Mouse (Mus musculus) ovary, adult 18-20 months (tissue): ENCODE results near the gene Cacng7.

Source experiments
- DNase-seq: peaks from one replicate; pipeline ENCODE4 v3.0.0; 2022; ENCODE audit warnings: low spot score, mixed read lengths

The Cacng7 gene

GRCm38 (mm10) chr7:3345301-3345700, 12.5 kb downstream of the Cacng7 start:
- no peak for DNase-seq

GRCm38 (mm10) chr7:3347366-3348287, 14.9 kb downstream of the Cacng7 start:
- no peak for DNase-seq

GRCm38 (mm10) chr7:3348326-3348725, 15.6 kb downstream of the Cacng7 start:
- DNase-seq: no peak

- no peak for DNase-seq
Measured at GRCm38 (mm10) chr7:3349775-3350174, 17.0 kb downstream of the Cacng7 start.

GRCm38 (mm10) chr7:3351536-3351935, 18.8 kb downstream of the Cacng7 start:
- DNase-seq: no peak

GRCm38 (mm10) chr7:3354850-3355249, 22.1 kb downstream of the Cacng7 start:
- no peak for DNase-seq

GRCm38 (mm10) chr7:3360678-3361077, 27.9 kb downstream of the Cacng7 start:
- DNase-seq: no peak

GRCm38 (mm10) chr7:3365547-3366279, 33.0 kb downstream of the Cacng7 start:
- DNase-seq: no peak

GRCm38 (mm10) chr7:3366705-3367516, 34.2 kb downstream of the Cacng7 start:
- no peak for DNase-seq

- no peak for DNase-seq
Measured at GRCm38 (mm10) chr7:3367569-3367968, 34.8 kb downstream of the Cacng7 start.

- DNase-seq: no peak
Measured at GRCm38 (mm10) chr7:3368311-3368710, 35.6 kb downstream of the Cacng7 start.

GRCm38 (mm10) chr7:3369189-3369588, 36.4 kb downstream of the Cacng7 start:
- DNase-seq: no peak

- no peak for DNase-seq
Measured at GRCm38 (mm10) chr7:3370407-3370806, 37.7 kb downstream of the Cacng7 start.

GRCm38 (mm10) chr7:3372376-3372775, 39.6 kb downstream of the Cacng7 start:
- no peak for DNase-seq

GRCm38 (mm10) chr7:3373754-3374153, 41.0 kb downstream of the Cacng7 start:
- DNase-seq: no peak

- no peak for DNase-seq
Measured at GRCm38 (mm10) chr7:3376831-3377230, 44.1 kb downstream of the Cacng7 start.

GRCm38 (mm10) chr7:3382123-3382522, 49.4 kb downstream of the Cacng7 start:
- no peak for DNase-seq

- no peak for DNase-seq
Measured at GRCm38 (mm10) chr7:3384807-3385319, 52.1 kb downstream of the Cacng7 start.

- no peak for DNase-seq
Measured at GRCm38 (mm10) chr7:3386036-3386730, 53.4 kb downstream of the Cacng7 start.

GRCm38 (mm10) chr7:3387761-3388160, 55.0 kb downstream of the Cacng7 start:
- DNase-seq: no peak

GRCm38 (mm10) chr7:3388885-3389284, 56.1 kb downstream of the Cacng7 start:
- no peak for DNase-seq
